Mouse (Mus musculus) frontal cortex, adult (tissue): Measurements from ENCODE around the gene Cadps.

Experiments
- ATAC-seq: cut with Nextera tagmentation; 2 replicates; pipeline ENCODE4 v1.9.2; 2017; ENCODE audit warnings: mild to moderate bottlenecking, moderate library complexity, mixed read lengths; ENCODE audit not compliant: low TSS enrichment

Cadps gene

DNA sequence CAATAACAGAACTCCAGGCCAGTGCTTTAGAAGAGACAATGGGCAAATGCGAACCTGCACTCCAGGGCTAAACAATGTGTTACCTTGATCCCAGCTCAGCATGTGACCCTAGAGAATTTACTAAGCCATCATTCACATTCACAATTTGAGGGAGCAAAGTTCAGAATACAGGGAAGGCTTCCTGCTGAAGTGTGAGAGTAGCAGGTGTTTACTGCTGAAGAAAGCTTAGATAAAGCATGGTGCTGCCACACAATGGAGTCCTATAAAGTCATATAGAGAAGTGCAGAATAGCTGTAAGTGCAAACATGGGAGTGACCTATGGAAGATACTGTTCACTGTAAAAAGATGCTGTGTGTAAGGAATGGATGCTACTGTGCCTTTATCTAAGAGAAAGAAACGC is 91.9 kb downstream of the Cadps start:
- ATAC-seq = no peak

- ATAC-seq = peak; percentile 58; the same call in 1 of the 2 replicates
Observed at GRCm38 (mm10) chr14:12722452-12723194, 100.3 kb downstream of the Cadps start.

- ATAC-seq = no peak
Observed at GRCm38 (mm10) chr14:12718766-12719165, 104.1 kb downstream of the Cadps start.

DNA sequence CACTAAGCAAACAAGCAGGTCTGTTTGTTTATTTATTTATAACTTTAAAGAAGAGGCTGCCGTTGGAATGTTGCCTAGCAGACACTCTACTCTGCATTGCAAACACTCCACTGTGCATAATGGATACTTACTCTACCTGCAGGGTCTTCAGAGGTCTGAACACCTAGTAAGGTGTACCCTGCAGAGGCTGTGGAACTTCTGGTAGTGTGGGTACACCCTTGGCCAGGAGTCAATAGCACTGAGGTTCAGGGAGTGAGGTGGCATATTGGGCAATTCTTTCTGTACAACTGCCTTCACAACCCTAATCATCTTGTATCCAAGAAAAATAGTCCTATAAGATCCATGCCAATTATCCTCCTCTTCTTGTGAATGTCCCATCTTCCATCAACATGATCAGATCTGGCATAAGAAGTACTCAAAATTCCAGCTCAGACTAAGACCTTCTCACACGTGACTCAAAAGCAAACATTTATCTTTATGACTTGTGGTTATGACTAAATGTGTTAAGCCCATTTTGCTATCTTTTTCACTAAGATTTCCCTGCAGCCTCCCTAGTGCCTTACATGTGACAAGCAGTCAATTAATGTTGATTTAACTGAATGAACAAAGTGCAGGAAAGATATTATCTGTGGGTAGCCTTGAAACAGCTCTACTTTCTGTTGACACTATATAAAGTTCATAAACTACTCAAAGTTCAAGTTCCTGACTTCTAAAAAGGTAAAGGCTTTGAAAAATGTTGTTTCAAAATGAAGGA is 106.8 kb downstream of the Cadps start:
- ATAC-seq = peak; percentile 21; the same call in 1 of the 2 replicates

GRCm38 (mm10) chr14:12707395-12707794 is 115.5 kb downstream of the Cadps start:
- no peak for ATAC-seq

DNA sequence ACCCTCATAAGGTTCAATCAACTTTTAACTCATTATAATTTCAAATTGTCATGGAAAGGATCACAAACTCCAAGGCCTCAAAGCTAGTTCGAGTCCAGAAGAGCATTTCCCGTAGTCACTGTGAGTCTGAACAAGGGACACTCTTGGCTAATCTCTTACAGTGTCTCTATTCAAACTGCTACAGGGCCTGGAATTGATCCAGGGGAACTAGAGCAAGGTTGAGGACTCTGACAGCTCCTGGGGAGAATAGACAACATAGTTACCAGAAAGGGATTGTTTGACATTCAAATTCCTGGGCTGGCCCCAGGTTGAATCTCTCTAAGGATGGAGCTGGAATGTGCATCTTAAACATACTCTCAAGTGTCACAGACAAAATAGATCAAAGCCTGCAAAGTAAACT is 118.4 kb downstream of the Cadps start:
- no peak for ATAC-seq

DNA sequence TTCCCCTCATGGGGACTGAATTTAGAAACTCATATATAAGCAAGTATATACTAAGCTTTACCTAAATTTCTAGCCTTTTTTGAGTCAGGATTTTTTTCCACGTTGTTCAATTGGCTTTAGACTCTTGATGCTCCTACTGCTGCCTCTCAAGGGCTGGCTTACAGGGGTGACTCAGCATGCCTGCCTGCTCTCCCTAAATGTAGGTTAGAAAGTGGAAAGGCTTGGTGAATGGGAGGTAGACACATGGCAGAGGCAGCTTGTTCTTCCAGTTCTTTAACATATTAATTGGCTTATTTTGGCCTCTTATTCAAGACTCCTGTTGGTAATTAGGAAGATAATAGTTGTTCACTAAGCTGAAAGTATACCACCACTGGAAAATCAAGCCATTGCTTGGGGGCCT is 132.7 kb downstream of the Cadps start:
- ATAC-seq = peak; percentile 89

- ATAC-seq = no peak
Observed at GRCm38 (mm10) chr14:12685015-12685414, 137.9 kb downstream of the Cadps start.

DNA sequence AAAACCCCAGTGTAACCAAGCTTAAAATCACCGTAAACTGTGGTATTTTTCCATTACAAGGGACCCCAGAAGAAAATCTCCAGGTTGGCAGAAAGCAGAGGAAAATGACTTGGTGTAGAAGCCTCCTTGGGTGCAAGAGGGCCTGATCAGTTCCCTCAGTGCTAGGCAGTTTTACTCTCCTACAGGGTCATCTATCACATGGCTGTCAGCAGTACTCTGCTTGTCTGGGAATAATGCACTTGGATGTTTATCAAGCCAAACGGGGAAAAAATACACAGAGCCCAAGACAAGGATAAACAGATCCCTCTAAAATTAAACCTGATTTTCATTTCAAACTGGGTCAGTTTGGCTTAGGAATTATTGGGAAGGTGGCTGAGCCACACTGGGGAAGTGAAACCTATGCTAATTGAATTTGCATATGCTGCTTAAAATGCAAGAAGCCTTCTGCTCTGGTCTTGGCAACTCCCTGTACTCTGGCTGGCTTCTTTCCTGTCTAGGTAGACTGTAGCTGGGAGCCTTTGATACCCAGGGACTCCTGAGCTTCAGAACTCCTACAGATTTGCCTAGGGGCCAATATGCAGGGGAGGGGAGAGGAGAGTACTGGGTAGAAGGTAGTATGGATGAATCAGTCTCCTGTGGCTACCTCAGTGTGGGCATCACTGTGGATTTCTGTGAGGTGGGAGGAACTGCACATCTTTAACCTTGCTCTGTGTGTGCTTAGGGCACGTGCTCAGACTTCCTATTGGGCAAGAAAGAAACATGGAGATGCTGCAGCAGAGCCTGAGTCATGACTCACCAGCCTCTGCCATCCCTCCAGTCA is 141.8 kb downstream of the Cadps start:
- ATAC-seq = peak; percentile 90

DNA sequence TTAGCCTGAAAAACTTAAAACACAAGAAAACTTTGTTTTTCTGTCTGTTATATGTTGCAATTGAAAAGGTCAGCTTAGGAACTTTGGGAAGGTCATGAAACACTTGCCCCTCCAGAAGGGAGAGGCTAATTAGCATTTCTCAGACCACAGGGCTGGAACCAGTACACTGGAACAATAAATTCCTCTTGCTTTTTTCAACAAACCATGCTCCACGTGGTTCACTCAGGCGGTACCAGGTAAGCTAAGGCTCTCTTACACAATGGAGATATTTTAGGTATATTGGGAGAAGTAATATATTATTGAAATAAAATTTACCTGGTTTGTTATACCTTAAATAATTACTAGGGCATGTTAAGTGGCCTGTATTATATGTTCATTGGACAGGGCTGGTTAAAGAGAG is 161.4 kb downstream of the Cadps start:
- no peak for ATAC-seq

DNA sequence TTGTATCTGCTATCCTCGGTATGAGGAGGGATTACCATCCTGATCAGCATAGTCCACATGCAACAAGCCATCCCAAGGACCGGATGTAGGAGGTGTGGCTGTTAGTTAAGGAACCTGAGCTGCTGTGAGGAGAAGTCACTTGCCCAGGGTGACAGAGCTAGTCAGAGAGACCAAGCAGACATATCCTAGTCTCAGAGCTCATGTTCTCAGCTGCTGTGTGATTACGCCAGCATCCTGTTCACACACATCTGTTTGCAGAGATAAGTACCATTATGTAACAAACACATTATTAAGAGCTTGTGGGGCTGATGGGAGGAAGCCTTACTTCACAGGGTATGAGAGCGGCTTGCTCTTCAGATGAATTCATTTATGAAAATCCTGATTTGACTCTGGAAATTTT is 165.5 kb downstream of the Cadps start:
- peak; percentile 29; the same call in 1 of the 2 replicates for ATAC-seq

- no peak for ATAC-seq
Observed at GRCm38 (mm10) chr14:12642868-12643512, 179.9 kb downstream of the Cadps start.

GRCm38 (mm10) chr14:12638762-12639161 is 184.1 kb downstream of the Cadps start:
- ATAC-seq = no peak

- ATAC-seq = no peak
Observed at GRCm38 (mm10) chr14:12637121-12637754, 185.6 kb downstream of the Cadps start.

GRCm38 (mm10) chr14:12624256-12625130 is 198.4 kb downstream of the Cadps start:
- ATAC-seq = peak; percentile 50

DNA sequence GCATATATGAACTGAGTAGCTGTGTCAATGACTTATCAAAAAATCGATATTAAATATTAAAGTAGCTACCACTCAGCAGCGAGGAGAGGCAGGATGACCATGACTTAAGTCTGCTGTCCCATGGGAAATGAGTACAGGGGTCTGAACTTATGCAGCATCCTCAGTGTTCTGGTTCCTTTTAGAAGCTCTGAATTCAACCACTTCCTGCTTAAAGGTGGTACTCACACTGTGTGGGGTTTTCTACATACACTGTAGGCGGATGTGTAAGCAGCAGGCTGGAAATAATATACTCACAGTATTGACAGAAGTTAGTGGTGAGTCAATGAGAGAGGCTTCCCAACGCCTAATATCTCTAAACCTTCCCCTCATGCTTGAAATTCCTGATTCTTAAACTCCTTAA is 215.9 kb downstream of the Cadps start:
- no peak for ATAC-seq

DNA sequence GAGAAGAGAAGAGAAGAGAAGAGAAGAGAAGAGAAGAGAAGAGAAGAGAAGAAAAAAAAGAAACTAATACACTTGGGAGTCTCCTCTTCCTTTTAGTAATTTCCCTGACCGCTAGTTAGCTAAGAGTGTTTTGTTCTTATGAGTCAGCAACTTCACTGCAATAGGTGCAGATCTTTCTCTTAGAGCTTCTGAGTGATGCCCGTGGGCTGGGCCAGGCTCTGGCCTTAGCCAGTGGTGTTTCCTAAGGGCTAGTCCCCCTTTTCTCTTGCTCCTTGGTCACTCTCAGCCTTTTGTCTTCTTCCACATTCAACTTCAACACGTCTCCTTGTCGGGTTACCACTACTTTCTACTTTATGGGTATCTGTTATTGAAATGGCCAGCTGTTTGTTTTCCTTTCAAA is 216.7 kb downstream of the Cadps start:
- no peak for ATAC-seq

- peak; percentile 31; the same call in 1 of the 2 replicates for ATAC-seq
Observed at GRCm38 (mm10) chr14:12602080-12602479, 220.8 kb downstream of the Cadps start.

DNA sequence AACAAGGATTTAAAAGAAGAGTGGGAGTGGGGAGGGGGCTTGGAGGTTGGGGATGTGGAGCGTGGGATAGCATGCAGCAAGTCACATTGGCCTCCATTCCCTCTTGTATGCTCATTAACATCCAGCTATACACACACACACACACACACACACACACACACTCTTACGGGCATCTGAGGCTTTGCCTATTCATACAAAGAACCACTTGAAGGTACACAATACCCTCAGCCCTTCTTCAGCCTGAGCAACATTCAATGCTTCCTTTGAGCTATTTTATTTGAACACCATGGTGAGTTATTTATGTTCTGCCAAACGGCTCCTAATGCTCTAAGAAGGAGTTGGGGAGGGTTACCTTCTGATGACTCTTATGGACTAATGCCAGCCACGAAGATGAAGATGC is 227.6 kb downstream of the Cadps start:
- no peak for ATAC-seq

DNA sequence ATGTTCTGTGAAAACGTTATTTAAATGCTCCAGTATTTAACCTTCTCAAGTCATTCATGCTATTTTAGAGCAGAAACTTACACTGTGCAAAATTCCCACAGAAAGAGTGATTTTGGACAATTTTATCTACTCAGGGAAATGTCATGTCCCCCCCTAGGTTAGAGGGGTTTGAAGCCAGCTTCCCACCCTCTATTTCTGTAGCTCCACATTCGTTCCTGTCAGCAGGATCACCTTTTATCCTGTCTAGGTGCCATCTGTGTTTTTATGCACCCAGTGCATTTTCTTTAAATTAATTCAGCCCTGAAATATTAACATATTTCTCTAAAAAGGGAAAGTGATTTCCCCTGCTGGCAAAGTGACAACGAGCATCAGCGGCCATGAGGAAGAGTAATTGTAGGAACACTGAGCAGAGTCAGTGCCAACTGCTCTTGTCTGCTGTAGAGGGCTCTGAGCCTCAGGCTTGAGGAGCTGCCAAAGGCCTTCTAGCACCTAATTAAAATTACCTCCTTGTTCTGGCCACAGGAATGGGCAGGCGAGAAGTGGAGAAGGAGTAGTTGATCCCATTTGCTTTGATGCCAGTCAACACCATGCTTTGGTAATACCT is 230.3 kb downstream of the Cadps start:
- ATAC-seq = peak; percentile 17; the same call in 1 of the 2 replicates
